In genomic region chr17:35076507-35077176, GRCm38 (mm10) we compare ENCODE assay signal across 8 mouse cellular contexts. TPM values are rescaled to one million over a fixed set of nuclear protein-coding genes. Genes with fewer than 3 reads are reported as not detected.
DNase-seq lines count a peak whose midpoint lies in the region; ATAC-seq and TF ChIP-seq lines count a peak whose summit lies in the region.

Ly6g6e (plus strand) TSS chr17:35076902.

- no peak for TF ChIP-seq CTCF in lung, embryonic 14.5 days (IDR thresholded peaks at IDR 0.05; ENCODE audit: low read depth)

- no peaks in the 10 kb centered on the region for H3K9me3 ChIP-seq in lung, embryonic 14.5 days (ENCODE audit: low read depth, low read length)
- no peaks in the 10 kb centered on the region for H3K9me3 ChIP-seq in embryonic facial prominence, embryonic 15.5 days (replicated peaks)
- no peaks in the 10 kb centered on the region for H3K9me3 ChIP-seq in intestine, embryonic 16.5 days (ENCODE audit: control insufficient read depth, low read length)
- no peaks in the 10 kb centered on the region for H3K9me3 ChIP-seq in neural tube, embryonic 14.5 days (ENCODE audit: control insufficient read depth, low read length)

- 26% methylated on average over 10 of the region's 10 CpGs for WGBS in lung, embryonic 14.5 days
- 11% methylated on average over 10 of the region's 10 CpGs for WGBS in embryonic facial prominence, embryonic 15.5 days
- WGBS in intestine, embryonic 16.5 days = 31% methylated on average over 10 of the region's 10 CpGs
- WGBS in neural tube, embryonic 14.5 days = 31% methylated on average over 10 of the region's 10 CpGs

- no peak for DNase-seq in lung, embryonic 14.5 days
- DNase-seq in lung, postnatal 25 days (ENCODE audit: low spot score) = no peak
- no peak for DNase-seq in spleen, adult 18-20 months
- DNase-seq in natural killer cell, adult 2 months (ENCODE audit: low spot score in 2 of 2) = no peak
- DNase-seq in urinary bladder, postnatal 25 days (ENCODE audit: low spot score) = no peak

- peak within 1 kb of the TSS; percentile 54 for H3K4me2 ChIP-seq in lung, embryonic 14.5 days
- H3K4me2 ChIP-seq in embryonic facial prominence, embryonic 15.5 days (replicated peaks) = peak within 1 kb of the TSS; percentile 34
- peak within 1 kb of the TSS; percentile 55 for H3K4me2 ChIP-seq in intestine, embryonic 16.5 days (ENCODE audit: low read depth, low read length)
- H3K4me2 ChIP-seq in neural tube, embryonic 14.5 days (ENCODE audit: low read depth, low read length) = peak within 1 kb of the TSS; percentile 15; the same call in 1 of the 2 replicates

- peak within 1 kb of the TSS; percentile 69; the same call in 1 of the 2 replicates for H3K27ac ChIP-seq in lung, embryonic 14.5 days (ENCODE audit: low read depth)
- H3K27ac ChIP-seq in embryonic facial prominence, embryonic 15.5 days (replicated peaks) = peak within 1 kb of the TSS; percentile 51
- H3K27ac ChIP-seq in intestine, embryonic 16.5 days (ENCODE audit: low read length) = peak within 1 kb of the TSS; percentile 74
- no peak within 1 kb of the TSS for H3K27ac ChIP-seq in neural tube, embryonic 14.5 days (ENCODE audit: low read depth, low read length)

- peak within 1 kb of the TSS; percentile 21 for H3K4me3 ChIP-seq in lung, embryonic 14.5 days (ENCODE audit: low read depth, low read length)
- H3K4me3 ChIP-seq in embryonic facial prominence, embryonic 15.5 days (replicated peaks) = peak within 1 kb of the TSS; percentile 10; the same call in 1 of the 2 replicates
- H3K4me3 ChIP-seq in intestine, embryonic 16.5 days (ENCODE audit: low read length) = peak within 1 kb of the TSS; percentile 37
- H3K4me3 ChIP-seq in neural tube, embryonic 14.5 days (ENCODE audit: low read depth, low read length) = peak within 1 kb of the TSS; percentile 9

- H3K9ac ChIP-seq in lung, embryonic 14.5 days = peak within 1 kb of the TSS; percentile 44
- H3K9ac ChIP-seq in embryonic facial prominence, embryonic 15.5 days = no peak within 1 kb of the TSS
- H3K9ac ChIP-seq in intestine, embryonic 16.5 days (ENCODE audit: low read depth, low read length) = peak within 1 kb of the TSS; percentile 65
- no peak within 1 kb of the TSS for H3K9ac ChIP-seq in neural tube, embryonic 14.5 days (replicated peaks; ENCODE audit: low read depth, low read length)

- no peaks in the 10 kb centered on the region for H3K27me3 ChIP-seq in lung, embryonic 14.5 days (ENCODE audit: insufficient read depth, low read length)
- H3K27me3 ChIP-seq in embryonic facial prominence, embryonic 15.5 days = no peaks in the 10 kb centered on the region
- H3K27me3 ChIP-seq in intestine, embryonic 16.5 days (replicated peaks; ENCODE audit: control insufficient read depth, insufficient read depth, low read length) = no peaks in the 10 kb centered on the region
- no peaks in the 10 kb centered on the region for H3K27me3 ChIP-seq in neural tube, embryonic 14.5 days (ENCODE audit: control insufficient read depth, insufficient read depth, low read length)

- H3K4me1 ChIP-seq in lung, embryonic 14.5 days (ENCODE audit: insufficient read depth) = 0 out of 2 replicates have a peak, but pooled peaks cover 4% of the 10 kb centered on the region
- peaks cover 25% of the 10 kb centered on the region for H3K4me1 ChIP-seq in embryonic facial prominence, embryonic 15.5 days
- H3K4me1 ChIP-seq in intestine, embryonic 16.5 days (ENCODE audit: control insufficient read depth, insufficient read depth, low read length) = peaks cover 30% of the 10 kb centered on the region
- peaks cover 5% of the 10 kb centered on the region; the same call in 1 of the 2 replicates for H3K4me1 ChIP-seq in neural tube, embryonic 14.5 days (ENCODE audit: control insufficient read depth, insufficient read depth, low read length)

- no peaks in the 10 kb centered on the region for H3K36me3 ChIP-seq in lung, embryonic 14.5 days (ENCODE audit: insufficient read depth)
- no peaks in the 10 kb centered on the region for H3K36me3 ChIP-seq in embryonic facial prominence, embryonic 15.5 days
- no peaks in the 10 kb centered on the region for H3K36me3 ChIP-seq in intestine, embryonic 16.5 days (ENCODE audit: control insufficient read depth, insufficient read depth, low read length)
- no peaks in the 10 kb centered on the region for H3K36me3 ChIP-seq in neural tube, embryonic 14.5 days (ENCODE audit: control insufficient read depth, insufficient read depth, low read length)

- ATAC-seq in lung, embryonic 14.5 days (ENCODE audit: insufficient read depth) = no peak
- peak; percentile 47; the same call in 1 of the 2 replicates for ATAC-seq in embryonic facial prominence, embryonic 15.5 days (ENCODE audit: insufficient number of reproducible peaks, low FRiP score, low TSS enrichment, low read depth)
- ATAC-seq in intestine, embryonic 16.5 days = no peak
- ATAC-seq in neural tube, embryonic 14.5 days (ENCODE audit: low read depth) = no peak

RNA-seq across cellular contexts. Expression of gene Ly6g6e, which starts in this region (rescaled TPM):
- polyA plus RNA-seq in lung, embryonic 14.5 days (2014; fragmentation: Nextera tagmentation; extraction: Ambion mirVana) = 0.39 and 0.43 TPM in 2 replicates
- polyA plus RNA-seq in embryonic facial prominence, embryonic 15.5 days (2015; fragmentation: Nextera tagmentation; extraction: Ambion mirVana) = 31.4 and 33.0 TPM in 2 replicates
- 3.4 and 3.8 TPM in 2 replicates for polyA plus RNA-seq in intestine, embryonic 16.5 days (2015; fragmentation: Nextera tagmentation; extraction: Ambion mirVana)
- polyA plus RNA-seq in neural tube, embryonic 14.5 days (2014; fragmentation: Nextera tagmentation; extraction: Ambion mirVana) = 0.46 and 0.66 TPM in 2 replicates

Comparison
In these comparisons a context has a peak if more than half of its experiments do, and no peak if none do; other contexts are left out.
1. H3K9ac ChIP-seq: peak in lung, embryonic 14.5 days (single experiment) and intestine, embryonic 16.5 days (single experiment); none in embryonic facial prominence, embryonic 15.5 days (single experiment) and neural tube, embryonic 14.5 days (single experiment).
2. Peak in every context shown above with its lines, with median percentiles within 50 percentile points of each other: H3K4me2 ChIP-seq and H3K4me3 ChIP-seq.